Mouse (Mus musculus): Measurements from ENCODE around the gene Msrb2.

The Msrb2 gene

DNA sequence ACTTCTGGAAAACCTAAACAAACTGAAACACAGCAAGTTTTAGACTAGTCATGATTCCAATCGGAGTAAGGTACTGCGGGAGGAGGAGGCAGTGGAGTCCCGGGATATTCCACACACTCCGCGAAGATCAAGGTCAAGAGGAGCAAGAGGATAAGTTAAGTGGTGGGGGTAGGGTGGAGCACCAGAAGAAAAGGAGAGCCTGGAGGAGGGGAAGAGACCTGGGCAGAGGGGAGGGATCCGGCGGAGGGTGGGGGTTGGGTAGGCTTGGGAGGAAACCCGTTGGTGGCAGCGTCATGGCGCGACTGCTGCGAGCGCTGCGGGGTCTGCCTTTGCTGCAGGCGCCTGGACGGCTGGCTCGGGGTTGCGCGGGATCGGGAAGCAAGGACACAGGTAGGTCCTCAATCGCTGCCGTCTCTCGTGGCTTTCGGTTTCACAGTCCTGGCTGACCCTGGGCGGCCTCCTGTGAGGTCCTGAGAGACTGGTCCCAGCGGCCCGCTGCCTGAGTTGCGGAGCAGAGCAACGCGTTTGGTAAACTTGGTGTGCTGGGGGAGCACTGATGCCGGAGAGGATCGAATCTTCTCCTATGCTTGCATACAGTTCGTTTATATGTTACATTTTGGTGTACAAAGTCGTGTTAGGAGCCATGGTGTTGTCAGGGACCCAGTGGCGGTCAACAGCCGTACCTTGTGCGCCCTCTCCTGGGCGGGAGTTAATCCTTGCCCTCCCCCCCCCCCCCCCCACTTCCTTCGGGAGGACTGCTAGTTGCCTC is at the start of gene Msrb2:
Msrb2 (plus strand) TSS at position 51 of the 769 bp plus-strand sequence.
- DNase-seq = peak; percentile 82

DNA sequence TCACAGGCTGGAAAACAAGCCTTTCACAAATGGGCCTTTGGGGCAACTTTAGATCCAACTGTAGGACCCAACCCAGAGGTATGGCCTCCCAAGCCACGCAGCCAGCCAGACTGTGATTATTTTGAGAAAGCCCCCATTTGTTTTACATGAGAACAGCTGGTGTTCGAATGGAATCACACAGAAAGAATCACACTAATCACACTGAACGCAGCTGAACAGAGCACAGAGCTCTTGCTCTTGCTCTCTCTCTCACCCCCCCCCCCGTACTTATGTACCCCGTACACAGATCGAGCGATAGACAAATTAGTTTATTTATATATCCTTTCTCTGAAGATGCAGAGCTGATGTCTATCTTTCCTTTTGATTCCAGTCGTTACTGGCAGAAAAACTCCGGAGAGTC is 48.8 kb upstream of the Msrb2 start:
- no peak for DNase-seq

DNA sequence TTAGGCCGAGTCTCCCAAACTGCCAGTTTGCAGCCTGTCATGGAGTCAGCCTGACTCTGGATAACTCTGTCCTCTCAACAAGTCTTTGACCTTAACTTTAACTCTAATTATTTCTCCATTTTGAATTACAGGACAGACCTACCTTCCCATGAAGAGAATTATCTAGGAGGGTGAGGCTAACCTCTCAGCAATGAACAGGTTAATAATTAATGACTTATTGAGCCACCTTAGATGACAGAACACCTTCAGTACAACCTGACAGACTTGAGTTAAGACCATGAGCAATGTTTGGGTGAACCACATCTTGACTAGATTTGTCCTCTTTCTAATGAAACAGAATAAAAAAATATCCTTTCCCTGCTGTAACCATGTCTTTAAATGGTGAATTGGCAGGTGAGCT is 44.9 kb upstream of the Msrb2 start:
- DNase-seq = no peak

DNA sequence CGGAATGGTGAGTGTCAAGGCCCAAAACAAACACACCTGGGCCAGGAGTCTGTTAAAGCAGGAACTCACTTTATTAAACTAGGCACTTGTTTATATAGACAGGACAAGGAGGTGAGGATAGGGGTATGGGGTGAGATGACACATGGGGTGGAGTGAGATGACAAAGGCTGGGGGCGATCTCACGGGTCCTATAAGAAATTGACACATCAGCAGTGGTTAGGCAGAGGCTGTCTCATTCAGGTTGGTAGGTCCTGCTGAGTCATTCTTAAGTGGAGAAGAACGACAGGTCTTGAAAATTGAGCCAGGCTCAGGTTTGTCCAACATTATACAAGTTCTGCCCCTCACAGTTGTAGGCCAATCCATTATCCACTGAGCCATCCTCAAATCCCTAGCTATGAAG is 43.4 kb upstream of the Msrb2 start:
- DNase-seq = no peak

DNA sequence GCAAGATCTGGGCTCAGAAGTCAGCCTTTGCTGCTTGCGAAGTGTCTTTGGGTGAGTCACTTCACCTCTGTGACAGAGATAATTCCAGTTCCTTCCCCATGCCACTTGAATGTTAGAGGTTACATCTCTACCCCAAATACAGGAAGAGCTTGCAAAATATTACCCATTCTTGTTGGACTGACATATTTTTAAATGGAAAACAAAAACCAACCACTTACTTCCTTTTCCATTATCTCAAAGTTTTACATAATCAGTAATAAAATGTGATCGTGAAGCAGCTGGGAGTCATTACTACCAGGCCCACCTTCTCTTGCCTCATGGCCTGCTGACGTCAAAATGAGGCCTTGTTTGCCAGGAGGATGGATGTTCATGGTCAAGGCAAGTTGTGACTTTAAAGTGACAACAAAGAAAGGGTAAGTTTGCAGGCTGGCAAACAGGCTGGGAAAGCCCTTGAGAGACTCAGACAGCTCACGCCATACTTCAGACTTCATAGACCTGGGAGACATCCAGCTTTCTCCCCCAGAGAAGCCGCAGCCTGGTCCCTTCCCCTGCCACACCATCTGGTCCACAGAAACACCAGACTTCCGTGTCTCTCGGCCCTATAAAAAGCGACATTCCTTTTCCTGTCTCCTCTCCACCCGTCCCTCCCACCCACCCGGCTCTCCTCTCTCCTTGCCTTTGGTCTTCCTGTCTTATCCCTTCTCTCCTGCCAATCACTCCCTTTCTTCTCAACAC is 27.2 kb upstream of the Msrb2 start:
- DNase-seq = peak; percentile 9

DNA sequence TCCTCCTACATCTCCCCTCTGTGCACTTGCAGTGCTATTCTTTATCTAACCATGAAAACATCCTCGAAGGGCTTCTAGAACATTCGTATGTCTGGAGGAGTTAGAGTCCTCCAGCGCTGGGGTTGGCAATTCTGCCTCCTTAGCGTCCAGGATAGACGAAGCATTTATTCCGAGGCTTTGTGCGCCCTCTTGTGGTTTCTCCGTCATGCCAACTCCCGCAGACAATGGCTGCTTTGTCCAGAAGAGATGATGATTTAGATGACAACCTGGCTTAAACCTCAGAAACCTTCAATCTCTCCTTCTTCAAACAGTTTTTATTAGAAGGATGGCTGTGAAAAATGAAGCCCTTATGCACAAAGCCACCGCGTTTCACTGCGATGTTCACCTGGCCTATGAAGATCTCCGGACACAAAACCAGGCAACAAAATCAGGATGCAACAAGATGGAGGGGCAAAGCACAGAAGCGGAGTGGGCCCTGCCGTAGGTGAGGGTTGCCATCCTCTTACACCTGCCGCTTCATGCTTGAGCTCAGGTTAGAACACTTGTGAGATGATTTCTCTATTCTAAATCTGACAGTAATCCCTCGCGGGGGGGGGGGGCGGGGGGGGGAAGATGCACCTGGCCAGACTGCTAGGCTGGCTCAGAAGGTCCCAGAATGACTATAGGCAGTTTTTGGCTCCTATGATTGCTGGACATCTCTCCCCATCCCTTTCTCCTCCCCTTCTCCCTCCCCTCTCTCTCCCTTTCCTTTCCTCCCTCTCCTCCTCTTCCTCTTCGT is 26.4 kb upstream of the Msrb2 start:
- DNase-seq = peak; percentile 90

DNA sequence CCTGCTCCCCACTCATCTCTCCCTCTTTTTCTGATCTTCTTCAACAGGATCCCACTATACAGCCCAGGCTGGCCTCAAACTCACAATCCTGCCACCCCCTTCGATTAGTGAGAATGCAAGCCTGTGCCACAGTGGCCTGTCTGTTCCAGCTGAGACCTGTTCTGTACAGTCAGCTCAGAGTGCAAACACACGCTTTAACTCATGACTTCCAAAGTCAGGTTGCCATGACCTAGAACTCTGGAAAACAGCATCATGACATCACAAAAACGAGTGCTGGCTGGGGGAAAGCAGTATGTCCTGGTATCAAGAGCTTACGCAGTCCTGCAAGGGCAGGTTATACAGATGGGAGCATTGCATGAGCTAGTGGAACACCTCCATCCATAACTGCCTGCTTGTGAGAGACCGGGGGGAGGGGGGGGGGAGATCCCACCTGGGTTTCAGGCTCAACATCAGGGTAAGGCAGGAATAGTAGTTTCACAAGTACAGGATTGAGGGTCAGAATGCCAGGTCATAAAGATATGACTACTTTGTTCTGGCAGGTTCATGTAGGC is 25.8 kb upstream of the Msrb2 start:
- DNase-seq = no peak

DNA sequence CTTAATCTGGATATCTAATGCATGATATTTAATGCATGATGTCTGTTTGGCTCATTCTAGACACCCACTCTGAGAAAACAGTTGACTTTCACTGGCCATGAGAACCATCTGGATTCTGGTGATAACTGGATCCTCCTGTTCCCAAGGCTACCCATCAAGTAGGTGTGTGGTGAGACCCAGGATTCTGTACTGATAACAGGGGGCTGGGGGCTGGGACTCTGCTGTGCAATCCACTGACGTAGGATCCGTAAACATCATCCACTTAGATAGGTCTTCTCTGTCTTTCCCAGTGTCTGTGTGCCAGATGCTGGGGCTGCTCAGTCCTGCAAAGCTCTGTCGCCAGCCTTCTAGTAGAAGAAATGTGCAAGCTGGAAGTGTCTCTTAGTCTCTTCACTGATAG is 22.8 kb upstream of the Msrb2 start:
- DNase-seq = no peak

DNA sequence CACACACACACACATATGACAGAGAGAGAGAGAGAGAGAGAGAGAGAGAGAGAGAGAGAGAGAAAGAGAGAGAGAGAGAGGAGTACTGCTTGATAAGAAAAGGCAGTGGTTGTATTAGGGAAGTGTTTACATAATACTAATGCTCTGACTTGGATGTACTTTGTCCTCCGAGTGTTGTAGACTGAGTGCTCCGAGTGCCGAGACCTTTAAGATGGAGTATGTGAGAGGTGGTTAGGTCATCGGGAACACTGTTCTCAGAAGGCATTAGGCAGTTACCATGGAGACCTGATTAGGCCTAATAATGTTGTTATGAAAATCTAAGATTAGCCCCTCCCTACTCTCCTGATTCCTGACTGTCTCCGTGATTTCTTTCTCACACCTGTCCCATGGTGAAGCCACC is 21.1 kb upstream of the Msrb2 start:
- DNase-seq = no peak

DNA sequence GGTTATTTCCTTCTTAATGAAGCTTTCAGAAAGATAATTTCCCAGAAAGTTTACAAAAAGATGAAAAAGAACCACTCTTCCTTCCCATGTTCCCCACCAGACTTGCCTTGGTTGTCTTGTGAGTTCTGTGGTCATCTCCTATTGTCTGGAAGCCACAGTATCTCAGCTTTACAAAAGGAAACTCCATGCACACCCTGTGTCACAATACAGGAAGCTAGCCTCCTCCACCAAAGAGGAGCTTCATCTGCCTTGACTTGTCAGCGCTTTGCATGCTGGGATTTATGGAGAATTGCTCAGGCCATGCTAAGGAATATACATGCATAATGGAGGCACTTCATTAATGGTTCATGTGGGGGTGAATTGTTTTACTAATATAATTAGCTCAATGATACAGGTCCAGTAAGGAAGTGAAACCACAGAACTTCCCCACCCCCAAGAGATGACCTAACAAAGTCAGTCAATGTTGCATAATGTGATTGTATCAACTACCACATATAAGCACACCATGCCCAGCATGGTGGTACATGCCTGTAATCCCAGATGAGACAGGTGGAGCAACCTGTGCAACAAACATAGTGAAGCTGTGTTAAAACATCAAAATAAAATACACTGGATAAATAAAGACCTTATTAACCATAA is 19.5 kb upstream of the Msrb2 start:
- DNase-seq = no peak

DNA sequence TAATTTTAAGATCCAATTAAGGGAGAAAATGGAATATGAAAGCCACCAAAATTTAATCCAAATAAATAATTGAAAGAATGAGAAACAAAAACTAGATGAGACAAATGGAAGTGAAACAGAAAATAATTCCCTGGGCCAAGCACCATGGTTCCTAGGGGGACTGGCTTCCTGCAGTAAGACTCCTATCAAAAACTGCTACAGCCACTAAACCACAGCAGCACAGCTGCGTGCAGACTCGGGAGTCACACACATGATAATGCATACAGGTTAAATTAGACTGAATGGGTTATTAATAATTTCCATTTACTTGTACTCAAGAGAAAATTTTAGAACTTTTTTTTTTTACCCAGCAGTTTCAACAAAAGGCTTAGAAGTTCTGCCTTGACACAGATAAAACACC is 18.1 kb upstream of the Msrb2 start:
- no peak for DNase-seq

DNA sequence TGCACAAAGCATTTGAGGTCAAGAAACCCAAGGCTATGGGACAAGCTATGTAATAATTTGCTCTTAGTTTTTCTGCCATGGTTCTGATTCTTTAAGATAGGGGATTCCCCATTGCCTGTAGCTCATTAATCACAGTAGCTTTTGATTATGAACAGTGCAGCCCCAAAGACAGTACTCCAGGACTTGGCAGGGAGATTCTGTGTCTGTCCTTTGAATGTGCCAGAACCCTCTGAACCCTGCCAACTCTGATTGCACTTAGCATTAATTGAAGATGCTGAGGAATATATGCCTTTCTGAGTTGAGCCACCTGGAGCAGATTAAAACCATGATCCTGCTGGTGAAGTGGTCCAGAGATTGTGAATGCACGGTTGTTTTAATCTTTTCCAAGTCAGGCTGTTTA is 8.4 kb upstream of the Msrb2 start:
- DNase-seq = no peak

DNA sequence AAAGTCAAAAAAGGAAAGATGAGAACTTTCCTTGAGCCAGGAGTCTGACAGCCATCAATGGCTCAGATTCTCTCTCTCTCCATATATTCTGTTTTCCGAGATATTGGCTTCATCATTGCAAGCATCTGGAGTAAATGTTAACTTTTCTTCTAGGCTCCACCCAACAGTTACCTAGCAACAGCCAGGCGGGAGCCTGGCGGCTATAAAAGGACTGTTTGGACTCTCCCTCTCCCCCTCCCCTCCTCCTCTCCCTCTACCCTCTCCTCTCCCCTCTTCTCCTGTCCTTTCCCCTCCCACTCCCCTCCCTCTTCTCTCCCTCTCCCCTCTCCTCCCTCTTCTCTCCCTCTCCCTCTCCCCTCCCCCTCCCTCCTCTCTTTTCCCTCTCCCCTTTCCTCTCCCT is 4.8 kb upstream of the Msrb2 start:
- no peak for DNase-seq

DNA sequence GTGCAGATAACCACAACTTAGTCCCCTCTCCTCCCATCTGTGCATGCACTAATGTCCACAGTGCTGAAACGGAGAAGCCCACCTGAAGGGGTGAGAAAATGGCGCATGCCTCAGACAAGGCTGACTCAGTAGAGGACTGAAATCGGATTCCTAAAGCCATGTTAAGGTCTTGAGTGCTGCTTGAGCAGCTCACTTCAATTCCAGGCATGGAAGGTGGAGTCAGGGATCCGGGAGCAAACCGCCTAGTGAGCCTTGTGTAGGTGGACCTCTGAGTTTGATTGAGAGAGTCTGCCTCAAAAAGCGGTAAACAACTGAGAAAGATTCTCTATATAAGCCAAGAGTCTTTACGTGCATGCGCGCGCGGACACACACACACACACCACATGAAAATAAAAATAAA is 4.1 kb upstream of the Msrb2 start:
- no peak for DNase-seq

DNA sequence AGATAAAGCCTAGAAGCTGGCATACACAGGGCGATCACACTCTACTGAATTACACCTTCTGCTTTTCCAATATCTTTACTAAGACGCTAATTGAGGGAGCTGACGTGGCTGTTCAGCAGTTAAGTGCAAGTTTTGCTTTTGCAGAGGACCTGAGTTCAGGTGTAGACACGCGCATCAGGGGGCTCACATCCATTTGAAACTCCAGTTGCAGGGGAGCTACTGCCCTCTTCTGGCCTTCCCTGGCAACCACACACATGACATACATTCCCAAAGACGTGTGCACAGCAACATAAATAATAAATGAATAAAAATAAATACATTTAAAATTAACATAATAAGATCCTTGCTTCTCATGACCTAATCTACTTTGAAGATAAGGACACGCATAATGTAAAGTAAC is 2.5 kb downstream of the Msrb2 start:
- peak; percentile 49 for DNase-seq

DNA sequence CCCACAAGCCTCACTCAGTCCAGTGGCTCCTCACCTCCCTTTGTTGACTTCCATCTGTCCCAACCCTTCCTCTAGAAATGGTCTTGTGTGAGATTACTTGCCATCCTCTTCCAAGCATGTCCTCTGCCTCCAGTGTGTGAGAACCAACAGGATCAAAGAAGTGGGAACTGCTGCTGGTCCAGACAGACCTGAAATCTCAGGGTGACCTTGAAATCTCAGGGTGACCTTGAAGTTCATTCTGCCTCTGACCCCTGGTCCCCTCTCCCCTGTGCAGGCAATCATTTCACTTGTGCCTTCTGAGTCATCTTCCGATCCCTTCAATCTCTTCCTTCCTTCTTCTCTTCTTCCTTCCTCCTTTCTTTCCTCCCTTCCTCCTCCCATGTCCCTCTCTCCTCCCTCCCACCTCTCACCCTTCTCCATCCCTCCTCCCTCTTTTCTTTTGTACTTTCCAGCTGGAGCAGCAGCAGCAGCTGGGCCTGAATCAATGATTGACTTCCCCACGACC is 9.3 kb downstream of the Msrb2 start:
- DNase-seq = no peak

DNA sequence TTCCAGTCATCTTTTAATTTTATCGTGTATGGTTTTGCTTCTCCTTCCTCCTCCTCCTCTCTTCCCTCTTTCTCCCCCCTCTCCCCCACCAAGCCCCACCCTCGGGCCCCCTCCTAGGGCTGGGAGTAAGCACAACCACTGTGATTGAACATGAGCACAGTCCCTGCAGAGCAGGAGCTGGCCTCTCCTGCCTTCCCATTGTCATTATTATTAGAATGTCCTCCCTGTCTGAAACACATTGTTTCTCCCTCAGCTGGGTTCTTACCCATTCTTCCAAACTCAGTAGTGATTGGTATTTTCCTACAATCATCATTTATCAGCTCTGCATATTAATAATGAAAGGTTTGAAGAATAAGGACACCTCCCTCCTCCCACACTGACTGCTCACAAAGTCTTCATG is 9.7 kb downstream of the Msrb2 start:
- no peak for DNase-seq

DNA sequence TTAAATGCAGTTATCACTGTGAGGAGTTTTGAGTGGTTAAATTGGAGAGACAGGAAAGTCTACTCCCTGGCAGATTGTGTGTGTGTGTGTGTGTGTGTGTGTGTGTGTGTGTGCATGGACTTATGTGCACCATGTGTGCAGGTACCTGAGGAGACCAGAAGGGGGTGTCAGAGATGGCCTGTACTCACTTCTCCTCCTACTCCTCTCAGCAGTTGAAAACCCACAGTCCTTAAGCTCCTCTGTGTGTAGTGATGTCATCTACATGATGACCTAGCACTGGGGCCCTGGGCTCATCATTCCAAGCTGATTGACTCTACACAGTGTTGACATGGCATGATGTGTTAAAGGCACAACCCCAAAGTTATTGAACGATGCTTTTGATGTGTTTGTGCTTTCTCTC is 11.0 kb downstream of the Msrb2 start:
- no peak for DNase-seq

DNA sequence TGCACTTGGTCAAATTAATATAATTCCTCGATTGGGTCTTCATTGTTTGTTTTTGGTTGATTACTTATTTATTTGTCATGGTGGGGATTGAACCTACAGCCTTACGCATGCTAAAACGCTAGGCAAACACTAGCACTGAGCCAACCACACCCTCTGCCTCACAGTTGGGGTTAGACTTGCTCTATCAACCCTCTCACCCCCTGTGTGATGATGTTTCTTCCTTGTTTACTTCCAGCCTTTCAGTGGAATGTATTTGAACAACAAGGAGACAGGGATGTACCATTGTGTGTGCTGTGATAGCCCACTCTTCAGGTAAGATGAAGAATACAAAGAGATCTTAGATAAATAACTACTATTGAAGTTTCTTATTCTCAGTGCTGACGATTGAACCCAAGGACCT is 11.8 kb downstream of the Msrb2 start:
- no peak for DNase-seq

DNA sequence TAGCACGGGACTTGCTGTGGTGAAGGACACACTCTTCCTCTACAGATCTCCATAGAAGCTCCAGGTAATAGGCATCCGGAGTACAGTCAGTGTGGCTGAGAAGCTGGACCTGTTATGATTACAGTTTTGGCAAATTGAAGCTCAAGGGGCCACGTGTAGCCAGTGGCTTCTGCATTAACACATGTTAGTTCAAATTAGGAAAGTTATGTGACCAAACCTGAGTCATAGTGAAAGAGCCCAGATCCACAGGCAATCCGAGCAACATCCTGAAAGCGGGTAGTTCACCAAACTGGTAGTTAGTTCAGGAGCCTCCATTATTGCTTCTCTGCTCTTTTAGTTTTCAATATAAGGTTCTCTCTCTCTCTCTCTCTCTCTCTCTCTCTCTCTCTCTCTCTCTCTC is 14.5 kb downstream of the Msrb2 start:
- no peak for DNase-seq

DNA sequence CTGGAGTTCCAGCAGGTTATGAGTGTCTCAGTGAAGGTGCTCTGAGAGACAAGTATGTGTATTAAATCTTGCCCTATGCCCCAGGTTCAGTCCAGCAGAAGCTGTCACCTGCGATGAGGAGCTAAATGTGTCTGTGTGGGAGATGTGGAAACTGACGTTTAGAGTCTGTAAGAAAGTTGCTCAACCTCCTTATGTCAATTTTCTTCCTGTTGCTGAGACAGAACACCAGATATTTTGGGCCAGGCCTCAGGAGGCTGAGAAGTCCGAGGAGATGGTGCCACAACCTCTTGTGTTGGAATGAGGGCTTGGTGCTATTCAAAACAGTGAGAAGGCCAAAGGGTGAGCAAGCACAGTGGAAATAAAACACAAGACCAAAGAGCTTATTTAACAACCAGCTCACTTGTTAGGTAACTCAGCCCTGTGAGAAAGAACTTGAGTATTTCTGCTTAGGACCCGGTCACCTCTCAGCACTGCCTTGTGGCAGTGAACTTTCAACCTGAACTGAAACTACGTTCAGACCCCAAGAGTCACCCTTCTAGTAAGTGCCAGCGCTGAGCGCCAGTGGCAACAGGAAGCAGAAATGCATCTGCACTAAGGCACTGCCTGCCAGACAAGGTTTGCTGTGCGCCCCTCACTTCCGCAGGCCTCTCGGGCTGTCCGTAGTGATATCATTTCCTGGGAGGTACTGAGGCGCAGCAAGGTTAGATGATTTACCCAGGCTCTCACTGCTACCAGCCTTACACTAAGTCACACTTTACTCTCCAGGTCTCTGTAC is 17.3 kb downstream of the Msrb2 start:
- DNase-seq = peak; percentile 76
